Mouse (Mus musculus) bone marrow macrophage, adult 2 months (primary cell): ENCODE data around the gene C1ql1.

Experiments
- CTCF ChIP-seq: IDR thresholded peaks from 2 replicates; pipeline ENCODE4 v1.5.1; 2012; ENCODE audit warnings: low read depth, mild to moderate bottlenecking, low read length, moderate library complexity
- POLR2A ChIP-seq: IDR thresholded peaks from 2 replicates; pipeline ENCODE4 v1.6.1; 2012; ENCODE audit warnings: mild to moderate bottlenecking, low read depth, low read length, borderline replicate concordance

GRCm38 (mm10) chr11:102946992-102947343 is 480 bp upstream of the C1ql1 start:
- no peak for TF ChIP-seq POLR2A
- no peak for TF ChIP-seq CTCF
